Mouse (Mus musculus) right cerebral cortex, adult 2 months (tissue): Measurements from ENCODE around the gene Hsdl2.
"Not testable (repeated sequence)": the region's sequence is repeated elsewhere in the genome, so short reads cannot be mapped to it uniquely, and the experiment has no call there.

Experiments
- DNase-seq, 2 experiments: peaks; one replicate each; pipeline ENCODE4 v3.0.0; 2021 to 2022; ENCODE audit warnings: low spot score in 2 of 2

The Hsdl2 gene

DNA sequence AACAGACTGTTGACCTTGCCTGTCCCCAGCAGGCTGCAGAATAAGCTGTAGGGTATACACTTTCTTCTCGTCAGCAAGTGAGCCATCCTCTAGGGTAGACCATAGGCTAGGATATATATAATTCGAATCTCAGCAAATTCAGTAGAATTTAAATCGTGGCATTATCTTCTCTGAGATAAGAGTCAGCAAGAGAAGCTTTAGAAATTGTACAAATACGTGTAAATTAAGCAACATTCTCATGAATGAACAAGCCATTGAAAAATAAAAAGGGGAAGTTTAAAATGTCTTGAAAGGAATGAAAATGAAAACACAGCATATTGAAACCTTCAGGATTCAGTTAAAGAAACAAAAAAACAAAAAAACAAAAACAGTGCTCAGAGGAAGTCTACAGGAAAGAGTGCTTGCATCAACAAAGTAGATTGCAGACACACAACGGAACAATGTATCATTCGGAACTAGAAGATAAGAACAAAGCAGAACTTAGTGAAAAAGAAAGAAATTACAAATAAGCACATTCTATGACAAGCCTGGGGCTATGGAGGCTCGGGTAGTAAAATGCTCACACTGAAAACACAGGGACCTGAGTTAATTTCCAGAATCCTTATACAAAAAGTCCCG is 15.7 kb upstream of the Hsdl2 start:
- no peak for DNase-seq

DNA sequence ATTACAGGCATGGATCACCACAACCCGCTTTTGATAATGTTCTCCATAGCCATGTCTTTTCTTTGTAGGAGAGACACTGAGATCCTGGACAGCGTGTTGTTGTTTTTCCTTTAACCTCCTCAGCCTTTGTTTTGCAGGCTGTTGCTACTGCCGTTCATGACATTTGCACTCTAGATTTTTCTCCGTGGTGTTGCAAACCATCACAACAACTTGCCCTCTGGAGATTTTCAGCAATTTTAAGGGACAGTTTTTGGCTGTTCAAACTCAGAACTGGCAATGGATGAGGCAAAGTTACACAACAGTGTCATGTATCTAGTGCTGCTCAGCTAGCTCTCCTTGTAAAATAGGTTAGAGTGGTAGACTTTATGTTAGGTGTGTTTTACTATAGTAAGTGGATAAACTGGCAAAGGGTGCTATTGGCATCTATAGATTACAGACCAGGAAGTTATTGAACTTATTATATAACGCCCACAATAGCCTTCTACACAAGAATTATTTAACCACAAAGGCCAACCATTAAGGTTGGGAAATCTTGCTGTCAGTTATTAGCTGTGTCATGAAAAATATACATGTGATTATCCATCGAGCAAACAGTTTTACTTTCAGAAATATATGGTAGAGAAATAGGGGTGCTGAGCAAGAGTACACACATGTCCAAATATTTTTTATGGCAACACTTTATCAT is 13.6 kb upstream of the Hsdl2 start:
- DNase-seq: no peak

DNA sequence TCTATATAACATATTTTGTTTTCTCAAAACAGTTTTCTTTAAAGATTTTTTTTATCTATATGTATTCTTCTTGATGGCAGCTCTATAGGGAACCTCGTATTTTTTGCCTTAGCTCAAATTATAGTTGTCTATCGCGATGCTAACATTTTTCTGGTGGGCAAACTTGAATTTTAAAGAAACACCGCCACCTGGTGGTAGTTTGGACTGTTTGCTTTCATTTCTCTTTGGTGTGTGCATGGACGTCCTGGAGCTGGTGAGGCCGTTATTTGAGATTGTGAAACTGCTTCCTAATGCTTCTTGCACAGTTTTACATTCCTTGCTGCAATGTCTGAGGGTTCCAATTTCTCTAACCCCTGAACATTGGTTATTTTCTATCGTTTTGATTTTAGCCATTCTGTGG is 11.8 kb upstream of the Hsdl2 start:
- peak; percentile 83 to 87 for DNase-seq

DNA sequence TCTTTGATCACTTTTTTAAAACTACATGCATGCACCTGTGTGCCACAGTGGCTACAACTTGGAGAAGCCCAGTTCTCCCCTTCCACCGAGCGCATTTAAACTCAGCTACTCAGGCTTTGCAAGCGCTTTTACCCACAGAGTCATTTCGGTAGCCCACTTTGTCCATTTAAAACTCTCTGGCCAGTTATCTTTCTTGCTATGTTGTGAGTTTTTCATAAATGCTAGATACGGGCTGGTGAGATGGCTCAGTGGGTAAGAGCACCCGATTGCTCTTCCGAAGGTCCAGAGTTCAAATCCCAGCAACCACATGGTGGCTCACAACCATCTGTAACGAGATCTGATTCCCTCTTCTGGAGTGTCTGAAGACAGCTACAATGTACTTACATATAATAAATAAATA is 10.8 kb upstream of the Hsdl2 start:
- not testable (repeated sequence) for DNase-seq

DNA sequence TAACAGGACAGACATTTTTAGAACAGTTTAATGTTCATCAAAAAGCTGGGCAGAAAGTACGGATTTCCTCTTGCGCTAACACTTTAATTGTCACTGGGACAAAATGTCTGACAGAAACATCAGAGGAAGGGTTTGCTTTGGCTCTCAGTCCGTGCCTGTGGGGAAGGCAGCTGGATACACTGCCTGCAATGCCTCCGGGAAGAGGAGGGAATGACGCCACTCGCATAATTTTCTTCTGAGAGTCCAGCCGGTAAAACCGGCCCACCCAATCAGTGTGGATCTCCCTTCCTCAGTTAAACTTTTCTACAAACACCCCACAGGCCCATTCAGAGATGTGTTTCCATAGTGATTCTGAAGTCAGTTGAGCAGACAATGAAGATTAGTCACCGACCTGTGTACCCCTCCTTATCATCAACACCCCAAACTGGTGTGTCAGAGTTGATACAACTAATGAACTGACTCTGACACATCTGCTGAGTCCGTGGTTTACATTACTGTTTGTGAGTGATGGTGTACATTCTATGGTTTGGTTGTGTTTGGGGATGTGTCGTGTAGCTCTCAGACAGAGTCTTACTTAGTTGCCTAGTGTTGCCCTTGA is 8.7 kb upstream of the Hsdl2 start:
- DNase-seq: no peak

DNA sequence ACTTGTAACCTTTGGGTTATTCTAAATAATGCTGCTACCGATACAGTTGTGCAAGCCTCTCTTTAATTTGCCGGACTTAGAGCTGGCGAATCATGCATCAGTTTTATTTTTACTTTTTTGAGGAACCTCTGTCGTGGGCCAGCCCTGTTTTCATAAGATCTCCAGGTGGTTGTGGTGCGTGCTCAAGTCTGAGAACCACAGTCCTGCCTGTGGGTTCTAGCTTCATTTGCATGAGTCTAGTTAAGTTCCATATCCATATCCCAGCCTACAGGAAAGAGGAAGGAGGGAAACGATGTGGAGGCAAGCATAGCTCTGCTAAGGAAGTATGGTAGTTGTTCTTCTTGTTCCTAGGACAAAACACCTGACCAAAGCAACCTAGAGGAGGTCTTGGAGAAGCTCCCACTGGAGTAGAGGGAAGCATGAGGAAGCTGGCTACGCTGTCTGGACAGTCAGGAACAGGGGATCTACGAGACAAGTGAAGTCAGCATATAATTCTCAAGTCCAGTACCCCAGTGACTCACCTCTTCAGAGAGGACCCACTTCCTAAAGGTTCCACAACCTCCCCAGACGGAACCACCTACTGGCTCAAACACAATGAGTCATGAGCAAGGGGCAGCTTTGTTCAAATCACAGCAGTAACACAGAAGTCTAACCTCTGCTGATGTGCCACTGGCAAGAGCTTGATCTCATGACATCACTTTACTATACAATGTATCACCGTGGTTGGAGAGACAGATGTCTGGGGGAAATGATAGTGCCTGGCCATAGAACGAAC is 6.0 kb upstream of the Hsdl2 start:
- DNase-seq: no peak

DNA sequence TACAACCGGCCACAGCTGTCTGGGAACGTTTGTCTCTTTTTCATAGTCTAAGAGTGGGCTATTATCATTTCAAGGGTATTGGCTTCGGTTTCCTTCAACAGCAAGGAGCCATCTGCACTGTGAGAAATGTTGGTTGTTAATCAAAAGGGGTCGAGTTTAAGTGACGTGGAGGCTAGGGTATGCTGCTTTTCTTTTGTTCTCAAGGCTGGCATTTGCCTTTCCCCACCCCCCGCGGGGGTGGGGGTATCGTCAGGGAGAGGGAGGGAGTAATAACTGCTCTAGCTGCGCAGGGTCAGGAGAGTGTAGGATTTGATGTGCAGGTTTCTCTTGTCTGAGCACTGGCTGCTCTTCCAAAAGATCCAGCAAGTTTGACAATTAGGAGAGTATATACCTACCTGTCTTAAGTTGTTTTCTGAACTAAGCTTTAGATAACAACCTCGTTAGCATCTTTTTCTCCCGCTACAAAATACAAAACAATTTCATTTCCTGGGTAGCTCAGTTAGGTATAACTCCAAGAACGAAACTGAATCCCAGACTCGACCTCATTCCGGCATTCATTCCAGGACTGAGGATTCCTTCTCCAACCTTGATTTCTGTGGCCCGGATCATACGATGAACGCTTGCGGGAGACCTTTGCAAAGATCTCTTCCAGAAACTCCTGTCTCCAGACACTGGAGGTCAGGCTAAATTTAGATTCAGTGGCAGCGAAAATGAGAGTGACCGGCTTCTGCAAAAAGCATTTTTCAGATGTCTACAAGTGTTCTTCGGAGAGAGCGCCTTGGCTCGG is 675 bp upstream of the Hsdl2 start:
- DNase-seq: peak in 1 of 2 experiments; percentile 12

DNA sequence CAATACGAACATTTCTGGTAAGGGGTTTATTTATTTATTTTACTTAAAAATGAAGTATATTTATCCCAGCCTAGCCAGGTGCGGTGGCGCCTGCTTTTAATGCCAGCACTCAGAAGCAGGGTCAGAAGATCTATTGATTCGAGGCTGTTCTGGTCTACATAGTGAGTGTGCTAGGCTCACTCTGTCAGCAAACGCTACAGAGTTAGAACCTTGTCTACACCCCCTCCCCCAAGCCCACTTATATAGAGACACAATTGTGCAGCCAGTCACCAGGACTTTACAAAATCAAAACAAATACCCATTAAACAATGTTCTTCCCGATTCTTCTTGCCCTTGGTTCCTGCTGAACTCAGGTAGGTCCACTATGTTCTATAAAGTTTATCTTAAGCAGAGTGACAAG is 823 bp downstream of the Hsdl2 start:
- DNase-seq: no peak

DNA sequence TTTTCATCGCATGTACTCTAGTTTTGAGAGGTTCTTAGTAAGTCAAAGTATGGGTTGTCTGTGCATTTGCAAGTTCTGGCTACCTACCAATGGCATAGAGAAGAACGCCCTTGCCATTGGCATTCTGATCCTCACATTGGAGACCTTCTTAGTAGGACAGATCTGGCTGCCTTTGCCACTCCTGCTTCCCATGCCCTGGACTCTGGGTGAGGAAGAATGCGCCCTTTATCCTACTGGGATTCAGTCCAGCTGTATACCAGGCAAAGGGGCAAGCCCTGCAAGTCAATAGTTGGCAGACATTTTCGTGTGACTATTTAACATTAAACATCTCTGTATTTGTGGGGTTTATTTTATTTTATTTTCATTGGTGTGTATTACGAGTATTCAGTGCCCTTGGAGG is 3.7 kb downstream of the Hsdl2 start:
- DNase-seq: no peak

DNA sequence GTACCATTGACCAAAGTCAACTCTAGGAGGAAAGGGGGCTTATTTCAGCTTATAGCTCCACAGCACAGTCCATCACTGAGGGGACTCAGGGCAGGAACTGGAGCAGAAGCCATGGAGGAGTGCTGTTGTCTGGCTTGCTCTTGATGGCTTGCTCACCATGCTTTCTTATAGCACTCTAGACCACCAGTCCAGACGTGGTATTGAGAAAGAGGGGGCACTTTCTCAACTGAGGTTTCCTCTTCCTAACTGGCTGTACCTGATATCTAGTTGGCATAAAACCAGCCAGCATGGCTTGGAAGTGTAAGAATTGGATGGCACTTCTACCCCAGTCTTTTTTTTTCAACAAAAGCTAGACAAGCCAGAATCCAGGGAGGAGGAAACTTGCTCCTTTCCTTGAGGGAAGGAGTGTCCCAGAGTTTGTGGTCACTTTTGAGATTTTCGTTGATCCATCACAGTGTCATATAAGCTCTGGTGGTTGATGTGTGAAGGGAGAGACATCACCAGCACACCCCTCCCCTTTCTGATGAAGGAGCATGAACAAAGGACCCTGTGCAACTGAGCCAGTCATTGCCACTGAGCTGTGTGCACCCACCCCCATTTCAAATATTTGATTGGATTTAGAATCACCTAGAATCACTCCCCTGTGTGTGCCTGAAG is 6.0 kb downstream of the Hsdl2 start:
- no peak for DNase-seq

DNA sequence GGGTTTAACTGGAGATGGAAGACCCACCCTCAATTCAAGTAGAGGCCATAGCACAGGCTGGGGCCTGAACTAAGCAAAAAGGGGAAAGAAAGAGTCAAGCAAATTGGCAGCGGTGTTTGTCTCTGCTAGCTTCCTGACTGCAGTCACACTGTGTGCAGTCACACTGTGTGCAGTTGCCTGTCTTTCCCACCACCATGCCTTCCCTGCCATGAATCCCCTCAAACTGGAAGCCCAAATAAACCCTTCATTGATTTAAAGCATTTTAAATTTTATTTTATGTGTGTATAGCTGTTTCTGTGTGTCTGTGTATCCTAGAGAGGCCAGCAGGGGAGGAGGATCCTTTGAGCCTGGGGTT is 6.5 kb downstream of the Hsdl2 start:
- DNase-seq: no peak

DNA sequence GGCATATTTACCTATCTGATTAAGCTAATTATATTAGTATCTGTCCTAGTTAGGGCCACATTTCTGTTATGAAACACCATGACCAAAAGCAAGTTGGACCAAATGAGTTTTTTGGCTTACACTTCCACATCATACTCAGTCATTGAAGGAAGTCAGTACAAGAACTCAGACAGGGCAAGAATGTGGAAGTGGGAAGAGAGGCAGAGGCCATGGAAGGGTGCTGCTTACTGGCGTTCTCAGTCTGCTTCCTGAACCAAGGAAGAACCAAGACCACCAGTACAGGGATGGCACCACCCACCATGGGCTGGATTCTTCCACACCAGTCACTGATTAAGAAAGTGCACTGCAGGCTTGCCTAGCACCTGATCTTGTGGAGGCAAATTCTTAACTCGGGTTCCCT is 13.3 kb downstream of the Hsdl2 start:
- no peak for DNase-seq

DNA sequence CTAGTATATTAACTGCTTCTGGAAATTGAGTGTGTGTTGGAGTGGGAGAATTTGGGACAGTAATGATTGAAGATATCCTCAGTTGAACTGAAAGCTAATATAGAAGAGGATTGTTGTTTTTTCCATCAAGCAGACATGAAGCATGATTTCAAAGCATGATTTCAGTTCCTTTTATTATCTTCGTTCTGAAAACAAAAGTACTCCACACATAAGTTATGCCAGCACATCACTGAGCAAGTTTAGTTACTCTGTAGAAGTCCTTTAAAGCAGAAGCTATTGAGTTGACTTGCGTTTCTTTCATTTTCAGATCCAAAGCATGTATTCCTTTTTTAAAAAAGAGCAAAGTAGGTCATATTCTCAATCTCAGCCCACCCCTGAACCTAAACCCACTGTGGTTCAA is 15.2 kb downstream of the Hsdl2 start:
- no peak for DNase-seq

DNA sequence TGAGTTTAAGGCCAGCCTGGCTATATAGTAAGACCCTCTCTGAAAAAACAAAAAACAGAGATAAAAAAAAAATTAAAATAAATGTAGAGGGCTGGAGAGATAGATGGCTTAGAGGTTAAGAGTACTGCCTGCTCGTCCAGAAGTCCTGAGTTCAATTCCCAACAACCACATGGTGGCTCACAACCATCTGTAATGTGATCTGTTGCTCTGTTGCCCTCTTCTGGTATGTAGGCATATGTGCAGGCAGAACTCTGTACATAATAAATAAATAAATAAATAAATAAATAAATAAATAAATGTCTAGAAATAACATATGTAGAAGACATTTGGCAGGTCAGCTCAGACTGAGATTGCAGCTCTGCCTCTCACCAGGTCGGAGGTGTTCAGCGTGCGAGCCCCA is 21.3 kb downstream of the Hsdl2 start:
- DNase-seq: no peak

DNA sequence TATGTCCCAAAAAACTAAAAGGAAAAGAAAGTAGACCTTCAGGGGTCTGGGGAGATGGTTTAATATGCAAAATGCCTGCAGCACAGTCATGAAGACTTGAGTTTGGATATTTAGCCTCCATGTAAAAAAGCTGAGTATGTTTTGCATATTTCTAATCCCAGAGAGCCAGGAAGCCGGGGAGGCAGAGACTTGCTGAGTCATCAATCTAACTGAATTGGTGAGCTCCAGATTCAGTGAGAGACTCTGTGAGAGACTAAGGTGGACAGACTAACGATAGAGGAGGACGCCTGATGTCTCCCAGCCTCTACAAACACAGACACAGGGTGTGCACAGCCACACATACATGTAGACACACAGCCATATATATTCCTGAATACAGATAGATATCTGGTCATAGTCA is 23.5 kb downstream of the Hsdl2 start:
- DNase-seq: no peak

DNA sequence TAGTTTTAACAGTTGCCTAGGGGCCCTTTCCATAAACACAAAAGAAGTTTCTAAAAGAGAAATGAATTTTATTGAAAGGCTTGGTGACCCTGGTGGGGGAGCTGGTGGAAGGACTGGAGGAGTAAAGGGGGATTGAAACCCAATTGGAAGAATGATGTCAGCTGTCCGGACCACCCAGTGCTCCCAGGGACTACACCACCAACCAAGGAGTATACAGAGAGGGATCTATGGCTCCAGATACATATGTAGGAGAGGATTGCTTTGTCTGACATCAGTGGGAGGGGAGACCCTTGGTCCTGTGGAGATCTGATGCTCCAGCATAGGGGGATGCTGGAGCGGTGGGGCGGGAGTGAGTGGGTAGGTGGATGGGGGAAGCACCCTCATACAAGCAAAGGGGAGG is 24.1 kb downstream of the Hsdl2 start:
- no peak for DNase-seq

DNA sequence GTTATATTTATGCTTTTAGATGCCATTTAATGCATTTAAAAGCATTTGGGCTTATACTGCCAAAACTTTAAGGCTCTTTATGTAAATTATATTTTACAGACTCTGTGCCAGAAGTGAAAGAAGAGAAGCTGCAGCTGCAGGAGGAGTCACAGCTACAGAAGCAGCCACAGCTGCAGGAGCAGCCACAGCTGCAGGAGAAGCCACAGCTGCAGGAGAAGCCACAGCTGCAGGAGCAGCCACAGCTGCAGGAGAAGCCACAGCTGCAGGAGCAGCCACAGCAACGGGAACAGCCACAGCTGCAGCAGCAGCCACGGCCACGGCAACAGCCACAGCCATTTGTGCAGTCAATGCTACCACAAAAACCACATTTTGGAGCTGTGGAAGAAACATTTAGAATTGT is 29.0 kb downstream of the Hsdl2 start:
- DNase-seq: no peak

DNA sequence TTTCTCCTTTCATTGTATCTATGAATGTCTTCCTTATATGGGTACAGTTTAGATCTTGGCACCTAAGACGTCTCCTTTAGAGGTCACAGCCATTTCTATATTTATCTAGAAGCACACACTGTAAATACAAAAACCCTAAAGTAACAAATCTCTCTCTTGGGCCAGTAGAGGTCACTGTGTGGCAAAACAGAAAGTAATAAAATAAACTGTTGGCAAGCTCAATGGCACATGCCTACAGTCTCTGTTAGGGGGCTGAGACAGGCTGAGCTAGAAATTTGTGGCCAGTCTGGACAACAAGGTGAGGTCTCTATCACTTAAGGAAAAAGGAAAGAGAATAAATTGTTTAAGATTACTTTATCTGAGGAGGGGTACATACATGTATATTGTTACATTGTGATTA is 33.6 kb downstream of the Hsdl2 start:
- no peak for DNase-seq

DNA sequence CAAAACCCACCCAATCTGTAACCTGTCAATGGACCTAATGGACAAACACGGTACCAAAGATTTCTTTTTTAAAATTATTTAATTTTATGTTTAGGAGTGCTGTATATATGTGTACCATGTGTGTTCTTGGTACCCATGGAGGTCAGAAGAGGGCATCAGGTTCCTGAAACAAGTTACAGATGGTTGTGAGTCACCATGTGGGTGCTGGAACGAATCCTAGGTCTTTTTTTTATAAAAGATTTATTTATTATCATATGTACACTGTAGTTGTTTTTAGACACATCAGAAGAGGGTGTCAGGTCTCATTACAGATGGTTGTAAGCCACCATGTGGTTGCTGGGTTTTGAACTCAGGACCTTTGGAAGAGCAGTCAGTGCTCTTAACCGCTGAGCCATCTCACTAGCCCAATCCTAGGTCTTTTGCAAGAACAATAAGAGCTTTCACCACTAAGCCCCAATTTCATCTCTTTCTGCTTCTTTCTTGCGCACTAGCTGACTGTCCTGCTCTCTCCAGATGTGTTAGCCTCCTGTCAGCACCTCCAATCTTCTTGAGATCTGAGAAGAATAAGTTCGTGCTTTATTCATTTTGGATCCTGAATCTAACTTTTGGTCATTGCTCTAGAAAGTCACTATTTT is 38.4 kb downstream of the Hsdl2 start:
- no peak for DNase-seq

DNA sequence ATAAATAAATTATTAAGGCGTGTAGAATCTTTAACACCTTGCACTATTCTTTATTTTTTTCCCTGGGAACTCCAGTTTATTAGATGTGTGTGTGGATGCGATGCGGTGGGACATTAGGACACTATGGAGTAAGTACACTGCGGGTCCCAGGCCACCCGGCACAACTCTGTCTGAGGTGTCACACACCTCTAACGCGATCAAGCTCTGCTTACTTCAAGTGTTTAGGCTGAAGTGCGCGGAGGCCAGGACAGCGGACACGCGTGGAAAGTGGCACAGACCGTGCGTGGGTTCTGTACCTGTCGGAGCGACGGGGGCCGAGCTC is 44.3 kb downstream of the Hsdl2 start:
- no peak for DNase-seq
